Mouse (Mus musculus): ENCODE data around the gene Opn4.

DNA sequence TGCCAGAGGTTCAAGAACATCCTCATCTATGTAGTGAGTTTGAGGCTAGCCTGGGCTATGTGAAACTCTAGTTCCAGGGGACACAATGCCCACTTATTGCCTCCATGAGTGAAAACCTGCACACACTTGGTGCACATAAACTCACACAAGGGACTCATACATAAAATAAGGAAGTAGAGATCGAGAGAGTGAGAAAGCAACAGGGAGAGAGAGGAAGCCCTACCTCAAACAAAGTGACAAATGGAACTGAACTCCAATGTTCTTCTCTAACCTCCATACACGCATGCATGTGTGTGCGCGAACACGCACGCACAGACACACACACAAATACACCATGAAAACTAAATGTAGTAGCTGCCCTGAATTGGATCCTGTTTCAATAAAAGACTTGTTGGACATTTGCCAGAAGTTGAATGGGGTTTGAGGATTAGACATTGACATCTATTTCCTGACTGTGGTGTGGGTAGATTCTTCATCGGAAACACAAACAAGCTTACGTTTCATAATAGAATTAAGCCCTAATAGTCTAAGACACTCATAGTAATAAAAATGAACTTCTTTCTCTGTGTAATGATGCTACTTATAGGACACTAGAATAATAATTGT, 48.0 kb upstream of the Opn4 start:
- TF ChIP-seq EP300 (IDR thresholded peaks at IDR 0.05; ENCODE audit: low read depth): no peak
- TF ChIP-seq CTCF (IDR thresholded peaks at IDR 0.05; ENCODE audit: low read depth): no peak
